Mouse (Mus musculus) central nervous system, embryonic 14 days (tissue): ENCODE data around the gene Olfr303. TPM values are rescaled to one million over a fixed set of nuclear protein-coding genes. Genes with fewer than 3 reads are reported as not detected.

Source experiments
- polyA plus RNA-seq: library from polyadenylated mRNA; depleted of rRNA; stranded (reverse); fragments of >200 nt; gene quantifications from 2 replicates; pipeline ENCODE4 v1.2.3, GENCODE M21; 2012; rRNA removed

The Olfr303 gene
- polyA plus RNA-seq, result not detected in 2 replicates

GRCm38 (mm10) chr7:86397689-86398088 is at the start of gene Olfr303:
Gene Olfr303, minus strand, starts transcription at chr7:86397789.

DNA sequence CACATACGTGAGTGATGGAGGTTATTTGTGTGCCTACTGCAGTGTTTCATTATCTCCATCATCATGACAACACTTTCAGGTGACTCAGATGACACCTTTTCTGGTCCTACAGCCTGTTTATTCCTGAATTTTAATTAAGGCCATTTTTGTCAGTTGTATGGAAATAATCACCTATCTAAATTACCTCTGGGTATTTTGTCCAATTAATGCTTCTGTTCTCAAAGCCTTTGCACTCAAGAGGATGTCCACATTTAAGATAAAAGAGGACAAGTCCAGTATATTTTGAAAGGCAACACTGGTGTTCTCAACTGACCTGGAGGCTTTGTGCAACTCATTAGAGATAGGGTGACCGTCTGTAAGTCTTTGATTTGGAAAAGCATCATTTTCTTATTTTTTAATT is 6.0 kb upstream of the Olfr303 start, which contains the start of gene Olfr301:
Olfr301 (plus strand) TSS at position 301 of the 400 bp plus-strand sequence.

DNA sequence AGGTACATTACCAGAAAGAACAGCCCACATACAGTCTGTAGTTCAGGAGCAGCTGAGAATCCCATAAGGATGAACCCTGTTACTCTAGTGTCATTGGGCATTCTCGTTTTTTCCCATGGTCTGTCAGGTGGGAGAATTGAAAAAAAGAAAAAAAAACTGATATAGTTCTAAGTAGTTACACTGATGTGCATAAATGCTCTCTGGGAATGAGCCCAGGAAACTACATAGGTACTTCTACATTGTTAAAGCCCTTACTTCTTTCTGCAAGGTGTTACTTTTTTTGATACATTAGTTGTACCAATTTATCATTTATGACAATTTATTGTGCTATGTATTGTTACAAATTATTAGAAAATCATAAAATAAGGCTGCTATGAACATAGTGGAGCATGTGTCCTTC is 11.0 kb downstream of the Olfr303 start, which contains the start of gene Olfr304:
Olfr304 (minus strand) TSS at position 101 of the 400 bp plus-strand sequence.

DNA sequence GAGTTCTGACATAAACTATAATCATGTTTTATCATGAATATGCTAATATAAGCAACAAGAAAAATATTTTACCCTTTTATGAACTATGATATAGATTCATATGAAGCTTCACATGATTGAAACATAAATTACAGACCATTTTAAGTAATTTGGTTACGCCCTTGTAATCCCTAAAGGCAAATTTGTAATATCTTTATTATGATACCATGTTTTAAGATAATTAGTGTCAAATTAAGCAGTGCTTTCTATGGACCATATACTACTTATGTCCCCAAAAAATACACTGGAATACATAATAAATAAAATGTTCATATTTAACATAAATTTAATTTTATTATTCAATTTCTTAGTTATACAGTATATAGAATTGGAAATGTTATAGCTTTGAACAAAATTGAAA is 30.8 kb downstream of the Olfr303 start, which contains the start of gene Olfr305:
Olfr305 (minus strand) TSS at position 101 of the 400 bp plus-strand sequence.

Other genes starting within 250 kb of the Olfr303 start
- gene Vmn2r75, start 226.0 kb downstream of the Olfr303 start, polyA plus RNA-seq, result not detected in 2 replicates
- gene Vmn2r76, start 151.5 kb downstream of the Olfr303 start, polyA plus RNA-seq, result not detected in 2 replicates
- not detected in 2 replicates for gene Olfr310, start 120.6 kb downstream of the Olfr303 start, polyA plus RNA-seq
- not detected in 2 replicates for gene Olfr309, start 84.1 kb downstream of the Olfr303 start, polyA plus RNA-seq
- not detected in 2 replicates for gene Olfr308, start 72.2 kb downstream of the Olfr303 start, polyA plus RNA-seq
- not detected in 2 replicates for gene Olfr307, start 60.2 kb downstream of the Olfr303 start, polyA plus RNA-seq
- not detected in 2 replicates for gene Olfr305, start 30.9 kb downstream of the Olfr303 start, polyA plus RNA-seq
- gene Olfr304, start 11.1 kb downstream of the Olfr303 start, polyA plus RNA-seq, result not detected in 2 replicates
- gene Olfr301, start 6.1 kb upstream of the Olfr303 start, polyA plus RNA-seq, result not detected in 2 replicates
- gene Olfr299, start 62.1 kb upstream of the Olfr303 start, polyA plus RNA-seq, result not detected in 2 replicates
- not detected in 2 replicates for gene Olfr298, start 94.7 kb upstream of the Olfr303 start, polyA plus RNA-seq
- not detected in 2 replicates for gene Olfr297, start 122.2 kb upstream of the Olfr303 start, polyA plus RNA-seq
- not detected in 2 replicates for gene Olfr295, start 186.1 kb upstream of the Olfr303 start, polyA plus RNA-seq
- gene Olfr294, start 218.9 kb upstream of the Olfr303 start, polyA plus RNA-seq, result not detected in 2 replicates